Mouse (Mus musculus) CH12.LX (cell line): ENCODE data around the gene Rreb1. TPM values are rescaled to one million over a fixed set of nuclear protein-coding genes. Genes with fewer than 3 reads are reported as not detected.

Experiments
- DNase-seq: peaks from one replicate; pipeline ENCODE4 v3.0.0-alpha.2; 2013; ENCODE audit errors: extremely low read depth
- H3K27ac ChIP-seq: 2 replicates; pipeline ENCODE4 v1.5.1; 2012; ENCODE audit warnings: low read depth, mild to moderate bottlenecking, control low read depth, moderate library complexity; ENCODE audit not compliant: insufficient read depth
- H3K27me3 ChIP-seq: replicated peaks from 2 replicates; pipeline ENCODE3; 2012; ENCODE audit warnings: inconsistent platforms
- H3K36me3 ChIP-seq, 2 experiments: replicated peaks in 1 of 2; 2 replicates each; pipeline versions ENCODE3 to v1.6.1; 2012; ENCODE audit warnings: inconsistent platforms in 1 of 2, low read length in 1 of 2, mild to moderate bottlenecking in 1 of 2, mixed read lengths in 1 of 2, moderate library complexity in 1 of 2; ENCODE audit not compliant: control insufficient read depth in 1 of 2, insufficient read depth in 1 of 2
- H3K4me1 ChIP-seq, 2 experiments: 2 replicates each; pipeline ENCODE4 v1.6.1; 2012; ENCODE audit warnings: inconsistent platforms in 1 of 2, moderate library complexity in 1 of 2; ENCODE audit not compliant: insufficient read depth in 2 of 2, control insufficient read depth in 1 of 2
- H3K4me2 ChIP-seq: 2 replicates; pipeline ENCODE4 v1.6.1; 2012; ENCODE audit warnings: low read depth, mild to moderate bottlenecking, control low read depth; ENCODE audit not compliant: poor library complexity, insufficient read depth, severe bottlenecking
- H3K4me3 ChIP-seq, 3 experiments: fragments of 150-350 bp in 1 of 3; sonication (generic) in 1 of 3; replicated peaks in 1 of 3; 2 replicates each; pipeline versions ENCODE3 to v1.5.1; 2011 to 2012; ENCODE audit warnings: low read depth in 2 of 3, low read length in 2 of 3, mild to moderate bottlenecking in 2 of 3, moderate library complexity in 2 of 3, control low read depth in 1 of 3, improper control_type of control experiment in 1 of 3, inconsistent platforms in 1 of 3, mixed read lengths in 1 of 3; ENCODE audit not compliant: poor library complexity in 1 of 3
- H3K79me2 ChIP-seq: replicated peaks from 2 replicates; pipeline ENCODE4 v1.6.1; 2012; ENCODE audit warnings: mild to moderate bottlenecking, moderate library complexity; ENCODE audit not compliant: control insufficient read depth, poor library complexity, insufficient read depth, severe bottlenecking; ENCODE audit errors: extremely low read depth
- H3K9ac ChIP-seq: 2 replicates; pipeline ENCODE4 v1.6.1; 2012; ENCODE audit warnings: low read depth, mild to moderate bottlenecking, control low read depth, moderate library complexity; ENCODE audit not compliant: insufficient read depth
- H3K9me3 ChIP-seq: replicated peaks from 2 replicates; pipeline ENCODE3; 2012; ENCODE audit warnings: low read length, inconsistent platforms, mixed read lengths
- CHD2 ChIP-seq: IDR thresholded peaks from 2 replicates; pipeline ENCODE4 v1.6.1; 2011; ENCODE audit warnings: low read length, improper control_type of control experiment
- CTCF ChIP-seq, 2 experiments: IDR thresholded peaks in 1 of 2; conservative IDR thresholded peaks in 1 of 2; 2 replicates each; pipeline ENCODE4 v1.5.1; 2011 to 2012; ENCODE audit warnings: low read depth in 2 of 2, low read length in 2 of 2, improper control_type of control experiment in 1 of 2, inconsistent platforms in 1 of 2, mild to moderate bottlenecking in 1 of 2, moderate library complexity in 1 of 2
- ELF1 ChIP-seq: IDR thresholded peaks from 2 replicates; pipeline ENCODE4 v1.6.1; 2014; ENCODE audit warnings: low read depth, mild to moderate bottlenecking, inconsistent platforms, low read length, improper control_type of control experiment
- JUN ChIP-seq: IDR thresholded peaks from 2 replicates; pipeline ENCODE4 v1.6.1; 2011; ENCODE audit warnings: low read depth, mild to moderate bottlenecking, low read length, improper control_type of control experiment, moderate library complexity; ENCODE audit not compliant: insufficient read depth
- JUND ChIP-seq: conservative IDR thresholded peaks from 2 replicates; pipeline ENCODE4 v1.6.1; 2011; ENCODE audit warnings: low read depth, low read length, improper control_type of control experiment
- KAT2A ChIP-seq: IDR thresholded peaks from 2 replicates; pipeline ENCODE4 v1.6.1; 2012; ENCODE audit warnings: low read length, improper control_type of control experiment, inconsistent platforms; ENCODE audit not compliant: insufficient replicate concordance
- MYC ChIP-seq: IDR thresholded peaks from 2 replicates; pipeline ENCODE4 v1.6.1; 2011; ENCODE audit warnings: low read depth, mild to moderate bottlenecking, improper control_type of control experiment, low read length
- NELFE ChIP-seq: IDR thresholded peaks from 2 replicates; pipeline ENCODE4 v1.6.1; 2011; ENCODE audit warnings: low read depth, low read length, improper control_type of control experiment
- NRF1 ChIP-seq: IDR thresholded peaks from 2 replicates; pipeline ENCODE4 v1.6.1; 2014; ENCODE audit warnings: low read depth, mild to moderate bottlenecking, inconsistent platforms, low read length, improper control_type of control experiment, moderate library complexity
- POLR2A ChIP-seq: IDR thresholded peaks from 2 replicates; pipeline ENCODE4 v1.6.1; 2011; ENCODE audit warnings: low read depth, mild to moderate bottlenecking, improper control_type of control experiment, low read length
- POLR2AphosphoS2 ChIP-seq: IDR thresholded peaks from 2 replicates; pipeline ENCODE4 v1.6.1; 2011; ENCODE audit warnings: low read depth, low read length, improper control_type of control experiment
- RAD21 ChIP-seq: IDR thresholded peaks from 2 replicates; pipeline ENCODE4 v1.6.1; 2011; ENCODE audit warnings: low read depth, mild to moderate bottlenecking, low read length, improper control_type of control experiment, moderate library complexity
- RCOR1 ChIP-seq: conservative IDR thresholded peaks from 2 replicates; pipeline ENCODE4 v1.6.1; 2012; ENCODE audit warnings: low read depth, mild to moderate bottlenecking, inconsistent platforms, low read length, improper control_type of control experiment
- SMC3 ChIP-seq: IDR thresholded peaks from 2 replicates; pipeline ENCODE4 v1.6.1; 2011; ENCODE audit warnings: low read depth, low read length, improper control_type of control experiment
- TCF12 ChIP-seq: IDR thresholded peaks from 2 replicates; pipeline ENCODE4 v1.6.1; 2014; ENCODE audit warnings: low read depth, mild to moderate bottlenecking, inconsistent platforms, low read length, improper control_type of control experiment
- USF1 ChIP-seq: IDR thresholded peaks from 2 replicates; pipeline ENCODE4 v1.6.1; 2014; ENCODE audit warnings: low read depth, mild to moderate bottlenecking, inconsistent platforms, low read length, improper control_type of control experiment
- ZKSCAN1 ChIP-seq: IDR thresholded peaks from 2 replicates; pipeline ENCODE4 v1.6.1; 2012; ENCODE audit warnings: low read depth, inconsistent platforms, low read length, improper control_type of control experiment, borderline replicate concordance
- dilution Hi-C: fragments of 300-500 bp; cut with MboI; formaldehyde crosslinking; loops from 2 replicates; pipeline ENCODE4 v1.14.3; 2020; ENCODE audit warnings: low sequenced_read_pairs; ENCODE audit not compliant: extremely low pct_unique_long_range_greater_than_20kb, extremely low pct_ligation_motif_present
- in situ Hi-C: fragments of 300-500 bp; cut with MboI; formaldehyde crosslinking; loops from 3 replicates; pipeline ENCODE4 v1.14.3; 2019; ENCODE audit warnings: low sequenced_read_pairs, low pct_ligation_motif_present, low pct_unique_long_range_greater_than_20kb, mixed read lengths
- polyA plus RNA-seq: library from polyadenylated mRNA; unstranded; fragments of >175 nt; gene quantifications from 2 replicates; pipeline ENCODE4 v1.2.1, GENCODE M21; 2012; ENCODE audit warnings: low read depth; ENCODE audit not compliant: insufficient read length
- total RNA-seq, 2 experiments: library from RNA; depleted of rRNA; stranded (reverse); fragments of 300-350 nt in 1 of 2; fragments of >200 nt in 1 of 2; gene quantifications; 2 replicates each; pipeline ENCODE4 v1.2.3; 2012 to 2014

Rreb1 gene
- total and polyA plus RNA-seq, 3 experiments = 1.0 to 10.2 (median 5.3) TPM

- no peak overlapping the region for H3K27ac ChIP-seq
- H3K27me3 ChIP-seq = no peaks in the 10 kb centered on the region
- H3K9me3 ChIP-seq = no peaks in the 10 kb centered on the region
- H3K79me2 ChIP-seq = no peaks in the 10 kb centered on the region
- in situ Hi-C loops = loop anchor here (25.0 kb wide), 1 partner anchor 437 kb away; no protein-coding TSS in a partner anchor
- peaks cover 48 to 89% of the 10 kb centered on the region in 2 experiments for H3K36me3 ChIP-seq
- H3K4me2 ChIP-seq = no peak overlapping the region
- no peak overlapping the region for H3K4me3 ChIP-seq
- TF ChIP-seq POLR2AphosphoS2 (0 out of 2 replicates have a peak, but pooled peaks have one; percentile 22), MYC (no peak), POLR2A (peak; percentile 34; the same call in 1 of the 2 replicates)
- peaks cover 0 to 32% of the 10 kb centered on the region in 2 experiments; a peak in 2 of 4 replicates for H3K4me1 ChIP-seq
- dilution Hi-C loops = no loop called here
- no peak overlapping the region for H3K9ac ChIP-seq
- no peak for DNase-seq
Measured at GRCm38 (mm10) chr13:37974731-37975130, 196.5 kb downstream of the Rreb1 start.

- Histone ChIP-seq H3K27ac (no peak overlapping the region), H3K4me3 (no peak overlapping the region), H3K36me3 (peaks cover 67 to 96% of the 10 kb centered on the region in 2 experiments), H3K4me1 (peaks cover 0 to 3% of the 10 kb centered on the region in 2 experiments; a peak in 1 of 4 replicates), H3K4me2 (no peak overlapping the region), H3K9ac (no peak overlapping the region), H3K79me2 (peaks cover 12% of the 10 kb centered on the region), H3K27me3 (no peaks in the 10 kb centered on the region), H3K9me3 (no peaks in the 10 kb centered on the region)
- in situ Hi-C loops = no loop called here
- DNase-seq = no peak
- TF ChIP-seq CTCF (conservative IDR thresholded peaks at IDR 0.05 in 1 of 2, IDR thresholded peaks at IDR 0.05 in 1 of 2; ENCODE audit: low read depth in 2 of 2, low read length in 2 of 2) = no peak
- no peak for TF ChIP-seq RCOR1
- TF ChIP-seq USF1 = no peak
- no peak for TF ChIP-seq JUN
- no peak for TF ChIP-seq ZKSCAN1
- TF ChIP-seq RAD21 = no peak
- TF ChIP-seq SMC3 = no peak
- TF ChIP-seq JUND = no peak
- TF ChIP-seq ELF1 = no peak
- TF ChIP-seq CHD2 = no peak
- no peak for TF ChIP-seq TCF12
- no peak for TF ChIP-seq NRF1
- TF ChIP-seq NELFE = no peak
- no peak for TF ChIP-seq KAT2A
- TF ChIP-seq MYC = no peak
- dilution Hi-C loops = no loop called here
Measured at GRCm38 (mm10) chr13:37979506-37979905, 201.3 kb downstream of the Rreb1 start.
